Mouse (Mus musculus): Measurements from ENCODE around the gene Rtbdn.

GRCm38 (mm10) chr8:84994375-84994774 lies 47.6 kb downstream of the Rtbdn start:
- TF ChIP-seq CTCF (IDR thresholded peaks at IDR 0.05; ENCODE audit: control insufficient read depth, insufficient read depth, insufficient read length) (no peak), FOSL1 (IDR thresholded peaks at IDR 0.05; ENCODE audit: insufficient read depth, low read length, poor library complexity, severe bottlenecking) (no peak), USF1 (IDR thresholded peaks at IDR 0.05; ENCODE audit: low read depth) (no peak), MYOD1 (IDR thresholded peaks at IDR 0.05; ENCODE audit: control insufficient read depth, insufficient read length, low read depth) (no peak), MYOG (IDR thresholded peaks at IDR 0.05; ENCODE audit: control insufficient read depth, extremely low read depth, insufficient read length) (no peak)

Data from C2C12 (cell line).